Mouse (Mus musculus) lung, adult 18-20 months (tissue): ENCODE results near the gene Opn4.
A peak's percentile ranks its signal among the peaks of the same experiment; 100 is the strongest.

ENCODE experiments used
- DNase-seq, 2 experiments: peaks; one replicate each; pipeline ENCODE4 v3.0.0; 2022; ENCODE audit warnings: mixed read lengths in 2 of 2

The Opn4 gene

GRCm38 (mm10) chr14:34599941-34600340 is at the start of gene Opn4:
Opn4 (minus strand) TSS chr14:34600142.
- DNase-seq = no peak

- no peak for DNase-seq
Observed at GRCm38 (mm10) chr14:34647870-34648475, 48.0 kb upstream of the Opn4 start.

GRCm38 (mm10) chr14:34644140-34644539 is 44.2 kb upstream of the Opn4 start:
- no peak for DNase-seq

- no peak for DNase-seq
Observed at GRCm38 (mm10) chr14:34635721-34636120, 35.8 kb upstream of the Opn4 start.

- no peak for DNase-seq
Observed at GRCm38 (mm10) chr14:34635192-34635591, 35.2 kb upstream of the Opn4 start.

GRCm38 (mm10) chr14:34632722-34633448 is 32.9 kb upstream of the Opn4 start:
- no peak for DNase-seq

- no peak for DNase-seq
Observed at GRCm38 (mm10) chr14:34626824-34627223, 26.9 kb upstream of the Opn4 start.

GRCm38 (mm10) chr14:34623531-34624210 is 23.7 kb upstream of the Opn4 start:
- DNase-seq = no peak

- no peak for DNase-seq
Observed at GRCm38 (mm10) chr14:34623074-34623473, 23.1 kb upstream of the Opn4 start.

- peak; percentile 30 to 41 for DNase-seq
Observed at GRCm38 (mm10) chr14:34620611-34621376, 20.9 kb upstream of the Opn4 start.

GRCm38 (mm10) chr14:34618808-34619207 is 18.9 kb upstream of the Opn4 start:
- DNase-seq = peak in 1 of 2 experiments; percentile 12

- DNase-seq = peak; percentile 82 to 87
Observed at GRCm38 (mm10) chr14:34616821-34617220, 16.9 kb upstream of the Opn4 start.

- DNase-seq = peak in 1 of 2 experiments; percentile 44
Observed at GRCm38 (mm10) chr14:34615625-34616024, 15.7 kb upstream of the Opn4 start.

GRCm38 (mm10) chr14:34615082-34615481 is 15.1 kb upstream of the Opn4 start:
- DNase-seq = peak; percentile 26 to 60

- no peak for DNase-seq
Observed at GRCm38 (mm10) chr14:34614551-34614950, 14.6 kb upstream of the Opn4 start.

- DNase-seq = no peak
Observed at GRCm38 (mm10) chr14:34613523-34613922, 13.6 kb upstream of the Opn4 start.

- no peak for DNase-seq
Observed at GRCm38 (mm10) chr14:34612222-34612621, 12.3 kb upstream of the Opn4 start.

GRCm38 (mm10) chr14:34611591-34611990 is 11.6 kb upstream of the Opn4 start:
- DNase-seq = no peak

- no peak for DNase-seq
Observed at GRCm38 (mm10) chr14:34601910-34602309, 2.0 kb upstream of the Opn4 start.

GRCm38 (mm10) chr14:34595596-34596255 is 4.2 kb downstream of the Opn4 start:
- no peak for DNase-seq

GRCm38 (mm10) chr14:34591741-34592535 is 8.0 kb downstream of the Opn4 start:
- no peak for DNase-seq
